Mouse (Mus musculus) E14TG2a.4 (cell line): ENCODE data around the gene Stat5b.

Experiments
- CTCF ChIP-seq: conservative IDR thresholded peaks from 2 replicates; pipeline ENCODE4 v1.5.1; 2014; ENCODE audit warnings: low read length
- POU5F1 ChIP-seq: IDR thresholded peaks from 2 replicates; pipeline ENCODE4 v1.6.1; 2014; ENCODE audit warnings: low read length, borderline replicate concordance

DNA sequence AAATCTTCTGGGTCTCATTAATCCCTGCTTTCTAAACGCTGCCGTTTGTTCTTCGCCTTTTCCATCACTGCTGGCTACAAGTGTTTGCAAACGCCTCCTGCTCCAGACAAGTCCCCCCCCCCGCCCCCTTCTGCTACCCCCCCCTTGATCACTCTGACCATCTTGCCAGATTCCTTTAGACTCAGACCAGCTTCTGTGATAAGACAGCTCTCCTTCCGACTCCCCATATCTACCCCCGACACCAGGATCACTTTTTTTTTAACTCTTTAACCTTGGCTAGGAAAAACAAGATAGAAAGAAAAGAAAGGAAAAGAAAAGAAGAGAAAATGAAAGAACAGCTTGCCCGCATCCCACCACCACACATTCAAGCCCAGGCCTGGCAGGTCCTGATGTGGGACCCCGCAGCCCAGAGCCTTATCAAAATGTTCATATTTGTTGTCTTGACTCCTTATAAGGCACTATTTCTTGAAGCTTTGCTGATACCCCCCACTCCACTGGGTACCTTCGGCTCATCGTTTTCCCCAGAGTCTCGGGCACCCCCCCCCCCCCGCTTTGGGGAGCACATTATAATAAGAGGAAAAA lies 977 bp downstream of the Stat5b start:
- TF ChIP-seq CTCF (no peak), POU5F1 (no peak)
